Mouse (Mus musculus) granulocyte monocyte progenitor cell, adult 5-6 weeks (primary cell): ENCODE results near the gene Vgll4. TPM values are rescaled to one million over a fixed set of nuclear protein-coding genes. Genes with fewer than 3 reads are reported as not detected.

Experiments used
- ATAC-seq: replicated peaks from 2 replicates; pipeline ENCODE4 v1.8.0; 2016; ENCODE audit warnings: mild to moderate bottlenecking, moderate TSS enrichment, inconsistent platforms; ENCODE audit not compliant: poor library complexity, severe bottlenecking
- total RNA-seq, 2 experiments: library from RNA; stranded (forward) in 1 of 2; stranded (reverse) in 1 of 2; fragments of 200-712, 200-1000 nt in 1 of 2; fragments of >200 nt in 1 of 2; fragmentation: Nextera tagmentation in 1 of 2; gene quantifications; 2 replicates each; pipeline ENCODE4 v1.2.3; 2014 to 2017

Gene Vgll4
- total RNA-seq, 2 experiments from 2014 or later, result 16.5 to 16.9 TPM

DNA sequence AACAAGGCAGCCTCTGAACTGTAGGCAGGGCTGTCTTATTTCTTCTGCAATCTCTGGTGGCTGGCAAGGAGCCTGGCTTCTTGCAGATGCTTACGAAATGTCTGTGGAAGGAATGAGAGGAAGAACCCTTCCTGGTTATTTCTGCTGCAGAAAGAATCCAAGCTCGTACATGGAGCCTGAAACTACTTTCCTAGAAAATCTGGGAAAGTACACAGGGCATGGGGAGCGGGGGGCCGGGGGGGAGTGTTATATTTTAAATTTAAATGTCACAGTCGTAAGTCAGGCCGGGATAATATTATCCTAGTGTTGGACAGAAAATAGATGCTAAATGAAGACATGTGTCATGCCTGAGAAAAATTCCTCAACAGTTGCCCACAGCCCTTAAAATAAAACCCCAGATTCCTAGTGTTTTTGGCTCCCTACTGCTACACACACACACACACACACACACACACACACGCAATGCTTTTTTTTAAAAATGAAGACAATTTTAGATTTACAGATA is 7.2 kb upstream of the Vgll4 start:
- no peak; the same call in 1 of the 2 replicates for ATAC-seq

DNA sequence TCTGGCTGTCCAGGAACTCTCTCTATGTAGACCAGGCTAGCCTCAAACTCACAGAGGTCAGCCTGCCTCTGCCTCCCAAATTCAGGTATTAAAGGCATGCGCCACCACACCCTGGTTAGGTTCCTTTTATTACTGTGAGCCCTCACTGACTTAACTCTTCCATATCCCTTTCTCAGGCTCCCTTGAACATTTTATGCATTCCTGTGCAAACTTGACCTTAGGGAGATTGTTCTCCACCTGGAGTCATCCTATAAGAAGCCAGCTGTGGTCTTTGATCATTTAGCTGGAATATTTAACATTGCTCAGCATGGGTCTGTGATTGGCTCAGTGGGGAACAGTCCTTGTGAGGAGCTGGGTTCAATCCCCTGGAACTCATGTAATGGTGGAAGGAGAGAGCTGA is 4.5 kb upstream of the Vgll4 start:
- ATAC-seq, result no peak

DNA sequence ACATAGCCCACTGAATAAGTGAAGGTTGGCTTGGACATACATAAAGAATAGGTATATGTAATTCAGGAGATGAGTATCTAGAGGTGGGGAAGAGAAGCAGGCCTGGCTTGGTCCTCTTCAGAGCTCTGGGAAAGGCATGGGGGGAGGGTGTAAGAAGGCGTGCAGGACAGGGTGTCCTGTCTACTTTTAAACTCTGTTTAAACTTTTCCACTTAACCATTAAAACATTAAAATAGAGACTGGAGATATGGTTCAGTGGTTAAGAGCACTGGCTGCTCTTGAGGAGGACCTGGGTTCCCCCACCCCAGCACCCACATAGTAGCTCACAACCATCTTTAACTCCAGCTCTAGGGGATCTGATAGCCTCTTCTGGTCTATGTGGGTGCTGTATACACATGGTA is 3.2 kb upstream of the Vgll4 start:
- no peak for ATAC-seq

DNA sequence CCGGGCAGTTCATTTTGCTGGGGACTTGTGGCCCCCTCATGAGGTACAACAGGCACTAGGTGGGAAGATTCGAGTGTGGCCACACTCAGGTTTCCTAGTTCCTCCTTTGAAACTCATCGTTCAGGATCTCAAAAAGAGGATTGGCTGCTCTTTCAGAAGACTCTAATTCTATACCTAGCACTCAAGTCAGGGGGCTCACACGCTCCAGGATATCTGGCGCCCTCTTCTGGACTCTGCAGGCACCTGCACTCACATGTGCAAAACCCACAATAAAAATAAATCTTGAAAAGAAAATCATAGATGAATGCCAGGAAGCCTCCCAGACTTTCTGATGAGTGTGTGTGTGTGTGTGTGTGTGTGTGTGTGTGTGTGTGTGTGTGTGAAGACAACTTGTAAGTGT is 1.1 kb upstream of the Vgll4 start:
- no peak for ATAC-seq

DNA sequence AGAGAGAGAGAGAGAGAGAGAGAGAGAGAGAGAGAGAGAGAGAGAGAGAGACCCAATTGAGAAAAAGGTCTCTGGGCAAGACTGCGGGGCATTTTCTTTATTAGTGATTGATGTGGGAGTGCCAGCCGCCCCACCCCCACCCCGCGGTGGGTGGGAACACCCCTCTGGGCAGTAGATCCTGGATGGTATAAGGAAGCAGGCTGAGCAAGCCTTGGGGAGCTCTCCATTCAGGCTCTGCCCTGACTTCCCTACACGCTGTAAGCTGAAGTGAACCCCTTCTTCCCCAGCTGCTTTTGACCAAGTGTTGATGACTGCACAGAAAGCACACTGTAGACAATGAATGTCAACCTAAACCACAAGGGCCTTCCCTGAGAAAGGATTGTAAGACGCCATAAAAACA is 592 bp upstream of the Vgll4 start:
- no peak for ATAC-seq

DNA sequence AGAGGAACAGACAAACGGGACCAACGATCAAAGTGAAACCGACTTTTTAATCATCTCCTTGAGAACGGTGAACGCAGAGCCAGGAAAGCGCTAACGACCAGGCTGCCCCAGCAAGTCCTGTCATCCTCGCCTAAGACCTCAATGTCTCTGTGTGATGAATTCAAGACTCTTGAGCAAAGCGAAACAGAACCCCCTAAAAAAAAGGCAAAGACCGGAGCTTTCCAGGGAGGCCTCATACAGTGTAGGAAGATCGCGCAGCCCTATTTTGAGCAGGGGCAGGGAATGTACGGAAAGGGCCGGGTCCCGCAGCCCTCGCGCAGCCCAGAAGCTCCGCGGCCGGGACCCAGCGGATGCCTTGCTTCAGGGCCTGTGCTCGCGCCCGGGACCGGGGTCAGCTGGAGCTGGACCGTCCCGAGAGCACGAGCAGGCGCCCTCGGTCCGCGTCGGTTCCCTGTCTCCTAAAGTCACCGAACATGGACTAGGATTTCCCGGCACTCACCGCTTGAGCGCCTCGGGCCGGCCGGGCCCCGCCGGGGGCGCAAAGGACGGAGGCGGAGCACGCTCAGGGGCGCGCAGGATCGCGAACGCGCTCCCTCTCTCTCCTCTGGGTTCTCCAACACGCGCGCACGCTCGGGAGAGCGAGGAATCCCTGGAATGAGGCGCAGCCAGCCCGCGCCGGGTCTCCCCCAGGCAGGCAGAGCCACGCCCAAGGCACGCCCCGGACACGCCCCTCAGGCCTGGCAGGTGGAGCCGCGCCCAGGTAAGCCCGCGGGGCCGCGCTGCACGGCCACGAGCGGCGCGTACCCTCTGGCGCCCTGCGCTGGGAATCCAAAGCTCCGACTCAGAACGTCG is 1.2 kb downstream of the Vgll4 start:
- peak; percentile 47 for ATAC-seq

DNA sequence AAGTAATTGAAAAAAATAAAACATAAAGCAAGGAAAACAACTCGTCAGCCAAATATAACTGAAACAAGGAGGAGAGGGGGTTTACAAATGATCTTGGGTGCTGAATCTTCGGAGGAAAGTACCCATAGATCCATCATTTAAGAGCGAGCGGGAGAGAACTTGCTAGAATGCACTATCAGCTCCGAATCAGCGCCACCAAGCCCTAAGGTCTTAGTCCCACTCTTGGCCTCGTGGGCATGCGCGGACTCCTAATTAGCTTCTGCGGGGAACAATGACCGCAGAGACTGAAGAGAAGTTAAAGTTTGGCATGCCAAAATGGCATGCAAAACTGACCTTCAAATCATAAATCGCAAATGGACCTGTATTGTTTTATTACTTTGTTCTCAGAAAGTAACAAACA is 2.2 kb downstream of the Vgll4 start:
- no peak for ATAC-seq

DNA sequence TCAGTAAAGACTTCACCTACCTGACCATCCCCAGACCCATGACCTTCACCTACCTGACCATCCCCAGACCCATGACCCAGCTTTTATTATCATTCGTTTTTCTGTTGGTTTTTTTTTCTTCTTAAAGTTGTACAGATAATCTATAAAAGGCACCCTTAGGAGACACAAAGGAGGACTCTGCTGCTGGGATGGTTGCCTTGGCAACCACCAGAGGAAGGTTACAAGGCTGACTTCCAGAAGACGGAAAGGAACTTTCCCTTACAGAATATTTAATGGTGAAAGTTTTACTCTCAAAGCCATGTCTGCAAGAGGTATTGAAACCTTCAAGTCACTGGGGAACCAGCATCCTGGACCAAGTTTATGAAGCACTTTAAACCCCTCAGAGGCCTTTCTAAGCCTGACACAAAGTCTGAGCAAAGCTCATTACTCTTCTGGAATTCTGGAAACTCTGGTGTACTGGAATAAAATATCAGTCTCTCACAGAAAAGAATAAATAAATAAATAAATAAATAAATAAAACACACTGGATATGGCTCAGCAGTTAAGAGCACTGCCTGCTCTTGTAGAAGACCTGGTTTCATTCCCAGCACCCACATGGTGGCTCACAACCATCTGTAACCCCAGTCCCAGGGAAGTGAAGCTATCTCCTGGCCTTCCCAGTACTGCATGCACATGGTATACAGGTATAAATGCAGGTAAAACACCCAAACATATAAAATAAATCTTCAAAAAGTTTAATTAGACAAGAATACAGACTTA is 3.2 kb downstream of the Vgll4 start:
- no peak for ATAC-seq

DNA sequence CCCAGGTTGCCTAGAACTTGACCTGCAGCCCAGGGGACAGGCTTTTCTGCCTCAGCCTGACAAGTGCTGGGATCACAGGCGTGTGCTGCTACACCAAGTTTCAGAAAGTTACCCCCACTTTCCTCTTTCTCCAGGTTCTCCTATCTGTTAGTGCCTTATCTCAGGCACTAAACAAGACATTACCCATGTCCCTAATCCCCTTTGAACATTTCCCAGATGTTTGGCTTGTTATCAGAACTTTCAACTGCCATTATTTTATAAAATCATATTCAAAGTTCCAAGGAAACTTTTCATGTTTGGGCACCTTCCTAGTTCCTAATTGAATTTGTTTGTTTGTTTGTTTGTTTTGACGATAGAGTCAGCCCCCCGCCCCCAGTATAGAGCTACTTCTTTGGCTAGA is 4.0 kb downstream of the Vgll4 start:
- ATAC-seq, result no peak

DNA sequence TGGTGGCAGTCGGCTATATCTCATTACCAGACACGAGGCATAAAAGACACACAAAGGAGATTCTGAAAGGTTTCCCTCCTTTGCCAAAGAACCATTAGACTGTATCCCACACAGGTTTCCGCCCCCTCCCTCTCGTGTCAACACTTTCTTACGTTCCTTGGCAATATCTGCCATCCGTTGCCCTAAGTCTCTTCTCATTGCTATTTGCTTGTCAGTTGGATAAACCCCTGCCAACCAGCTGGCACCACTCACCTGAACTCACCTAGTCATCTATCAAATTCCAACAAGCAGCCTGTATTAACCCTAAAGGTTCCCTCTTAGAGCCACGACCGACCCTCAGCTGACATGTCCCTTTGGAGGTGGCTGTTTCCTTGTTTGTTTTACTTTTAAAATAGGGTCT is 4.4 kb downstream of the Vgll4 start:
- ATAC-seq, result no peak

DNA sequence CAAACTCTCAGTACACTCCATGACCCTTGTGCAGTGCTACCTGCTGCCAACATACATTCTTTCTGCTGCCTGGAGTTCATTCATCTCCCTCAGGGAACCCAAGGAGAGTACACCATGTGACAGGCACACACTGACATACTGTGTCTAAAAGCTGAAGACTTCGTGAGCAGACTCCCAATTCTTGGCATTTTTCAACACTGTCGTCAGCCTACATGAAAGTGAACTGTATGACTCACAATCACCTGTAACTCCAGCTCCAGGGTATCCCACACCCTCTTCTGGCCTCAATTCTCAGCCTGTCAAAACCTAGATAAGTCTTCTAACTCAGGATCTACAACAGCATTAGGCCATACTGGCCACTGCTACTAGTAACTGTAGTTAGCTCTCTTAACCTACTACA is 5.6 kb downstream of the Vgll4 start:
- no peak for ATAC-seq

DNA sequence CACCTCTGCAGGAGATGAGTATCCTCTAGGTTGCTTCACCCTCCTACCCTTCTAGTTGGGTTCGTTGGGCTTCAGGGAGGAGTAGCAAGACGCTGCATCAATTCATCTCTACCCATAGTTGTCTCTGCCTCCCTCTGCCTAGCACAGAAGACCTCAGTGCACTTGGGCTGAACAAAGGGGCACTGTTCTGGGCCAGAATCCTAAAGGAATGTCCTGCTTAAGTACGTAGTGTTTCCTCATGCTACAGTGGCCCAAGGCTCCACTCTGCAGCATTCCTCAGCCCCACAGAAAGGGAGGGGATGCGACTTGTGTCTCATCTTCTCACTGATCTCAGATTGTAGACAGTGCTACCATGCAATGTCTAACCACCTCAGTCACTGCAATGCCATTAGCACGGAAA is 6.2 kb downstream of the Vgll4 start:
- no peak for ATAC-seq

DNA sequence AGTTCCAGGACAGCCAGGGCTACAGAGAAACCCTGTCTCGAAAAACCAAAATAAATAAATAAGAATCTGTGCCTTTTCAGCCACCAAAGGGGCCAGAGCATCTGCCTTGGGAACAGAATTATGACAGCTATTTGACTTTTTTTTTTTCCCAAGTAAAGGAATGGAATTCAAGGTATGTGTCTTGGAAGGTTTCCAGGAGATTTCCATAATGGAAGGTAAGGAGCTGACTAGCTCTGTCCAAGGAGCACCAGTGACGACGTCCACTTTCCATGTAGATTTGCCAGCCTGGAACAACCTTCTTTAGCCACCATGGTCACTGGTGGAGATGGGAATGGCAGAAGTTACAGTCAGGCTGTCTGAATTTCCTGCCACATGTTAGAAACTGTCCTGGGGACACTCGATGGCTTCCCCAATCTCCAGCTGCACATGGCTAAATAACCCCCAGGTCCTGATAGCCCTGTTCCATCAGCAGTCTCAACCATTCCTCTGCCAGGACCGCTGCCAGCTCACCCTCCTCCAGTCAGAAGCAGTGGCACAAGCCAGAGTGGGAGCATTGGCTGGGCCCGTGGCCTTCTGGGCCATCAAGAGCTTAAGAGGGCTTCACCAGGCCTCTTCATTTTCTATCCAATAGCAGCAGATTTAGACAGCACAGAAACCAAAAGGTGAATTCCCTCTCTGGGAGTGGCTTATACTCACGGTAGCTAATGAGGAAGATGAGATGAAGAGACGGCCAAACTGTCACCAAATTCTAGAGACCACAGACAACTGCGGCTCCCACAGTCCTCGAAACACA is 8.3 kb downstream of the Vgll4 start:
- ATAC-seq, result no peak

DNA sequence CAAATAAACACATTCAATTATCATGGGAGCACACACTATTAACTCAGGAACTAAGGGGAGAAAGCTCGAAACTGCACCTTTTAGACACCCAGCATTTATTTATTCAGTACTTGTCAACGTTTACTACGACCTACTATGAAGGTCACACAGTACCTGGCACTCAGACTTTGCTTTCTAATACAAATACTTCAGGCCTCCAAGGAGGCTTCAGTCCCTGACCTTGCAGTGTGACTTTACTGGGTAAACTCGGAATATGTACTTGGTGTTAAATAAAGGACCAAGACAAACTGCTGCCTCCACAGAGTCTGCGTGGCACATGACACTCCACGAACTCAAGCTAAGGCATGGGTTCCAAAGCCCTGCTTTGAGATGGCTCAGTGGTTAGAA is 10.8 kb downstream of the Vgll4 start:
- no peak for ATAC-seq

DNA sequence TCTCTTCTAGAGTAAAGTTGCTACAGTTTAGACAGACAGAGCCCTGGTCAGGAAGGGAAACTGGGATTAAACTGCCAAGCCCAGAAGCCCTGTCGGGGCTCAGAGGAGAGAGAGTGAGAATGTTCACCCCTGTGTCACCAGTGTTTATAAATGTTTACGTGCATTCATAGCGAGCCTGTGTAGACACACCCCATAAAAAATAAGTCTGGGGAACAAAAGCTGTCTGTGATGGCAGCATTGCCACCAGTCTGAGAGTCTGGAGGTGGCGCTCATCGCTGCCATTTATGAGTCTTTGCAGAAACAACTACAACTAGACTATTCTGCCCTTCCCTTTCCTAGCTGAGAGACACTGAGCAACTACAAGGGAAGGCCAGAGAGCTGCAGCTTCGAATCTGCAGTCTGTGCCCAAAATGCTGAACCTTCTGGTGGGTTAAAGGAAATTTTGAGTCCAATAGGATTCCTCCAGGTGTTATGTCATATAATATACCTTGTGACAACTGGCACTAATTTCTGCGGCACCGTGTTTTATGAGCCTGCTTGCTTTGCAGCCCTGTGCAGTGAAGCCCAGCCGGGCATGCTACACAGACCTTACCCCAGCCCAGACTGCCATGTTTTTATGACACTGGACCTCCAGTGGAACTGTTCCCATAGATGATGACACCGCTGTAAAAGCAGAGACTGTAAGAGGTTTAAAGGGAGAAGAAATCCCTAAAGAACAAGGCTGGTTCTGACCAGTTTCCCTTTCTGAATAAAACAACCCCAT is 11.4 kb downstream of the Vgll4 start:
- ATAC-seq, result no peak

DNA sequence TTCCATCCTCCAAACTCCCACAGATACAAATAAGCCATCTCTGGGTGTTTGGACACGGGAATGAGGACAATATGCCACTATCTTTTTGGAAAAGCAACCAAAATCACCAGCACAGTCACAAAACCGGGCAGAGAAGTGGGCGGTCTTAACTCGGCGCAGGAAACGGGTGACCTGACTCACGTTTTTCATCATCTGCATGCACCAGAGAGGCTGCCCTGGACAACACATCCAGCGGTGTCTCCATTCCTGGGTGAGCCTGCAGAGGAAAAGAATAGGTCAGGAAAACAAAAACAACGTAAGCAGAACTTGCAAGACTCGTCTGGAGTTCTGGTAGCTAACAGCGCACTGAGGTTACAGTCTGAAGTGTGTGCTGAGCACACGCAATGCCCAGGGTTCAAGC is 12.0 kb downstream of the Vgll4 start:
- ATAC-seq, result no peak

DNA sequence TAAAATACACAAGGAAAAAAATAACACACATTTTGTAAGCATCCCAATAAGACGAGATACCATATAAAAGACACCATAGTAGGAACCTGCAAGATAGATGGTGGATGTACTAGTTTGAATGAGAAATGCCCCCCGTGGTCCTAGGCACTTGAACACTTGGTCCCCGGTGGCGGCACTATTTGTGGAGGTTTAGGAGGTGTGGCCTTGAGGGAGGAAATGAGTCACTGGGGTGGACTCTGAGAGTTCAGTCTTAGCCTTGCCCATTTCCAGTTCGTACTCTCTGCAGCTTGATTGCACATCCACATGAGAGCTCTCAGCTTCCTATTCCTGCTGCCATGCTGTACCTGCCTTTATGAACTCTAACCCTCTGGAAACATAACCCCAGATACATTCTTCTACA is 15.3 kb downstream of the Vgll4 start:
- ATAC-seq, result no peak

DNA sequence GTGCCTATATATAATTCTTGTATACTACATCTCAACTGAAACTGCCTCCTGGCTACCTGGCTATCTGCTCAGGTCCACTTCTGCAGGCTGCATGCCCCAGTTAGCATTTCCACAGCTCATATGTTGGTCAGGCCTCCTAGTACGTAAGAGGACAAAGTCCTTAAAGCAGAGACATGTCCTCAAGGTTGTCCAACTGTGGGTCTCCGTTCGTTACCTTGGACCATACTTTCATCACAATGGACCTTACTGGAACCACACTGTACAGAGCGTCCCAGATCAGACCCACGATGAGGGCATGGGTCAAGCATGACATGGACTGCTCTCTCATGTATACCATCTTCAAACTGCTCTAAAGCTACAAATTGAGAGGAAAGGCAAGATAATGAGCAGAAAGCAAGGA is 16.2 kb downstream of the Vgll4 start:
- no peak for ATAC-seq

DNA sequence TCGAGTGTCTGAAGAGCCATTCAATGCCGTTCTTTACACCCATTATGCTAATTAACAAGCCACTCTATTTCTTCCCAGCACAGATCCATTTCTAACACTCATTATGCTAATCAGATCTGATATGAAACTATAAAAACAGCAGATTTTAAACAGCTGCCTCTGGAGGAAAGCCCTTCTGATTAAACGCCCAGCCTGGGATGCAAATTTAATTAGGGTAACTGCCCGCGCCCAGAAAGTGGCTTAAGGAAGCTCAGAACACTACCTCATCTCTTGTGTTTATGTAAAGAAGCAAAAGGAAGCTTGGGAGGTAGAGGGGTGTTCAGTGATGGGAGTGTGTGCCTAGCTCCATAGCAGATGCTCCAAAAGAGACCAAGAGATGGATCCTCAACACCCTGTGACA is 17.4 kb downstream of the Vgll4 start:
- ATAC-seq, result no peak
